Mouse (Mus musculus) heart, postnatal 25 days (tissue): ENCODE measurements at regions not wholly inside any gene's neighbourhood (a gene's known extent, or its start where the extent isn't known, plus 50 kb on each side); places are given as distances from the start of the nearest gene placed in this dataset.

Source experiments
- DNase-seq: peaks from one replicate; pipeline ENCODE4 v3.0.0; 2022; ENCODE audit warnings: low spot score
- intact Hi-C: fragments of 180-260 bp; cut with DNase I; formaldehyde crosslinking; loops from one replicate; pipeline ENCODE4 v1.15.1; 2025

GRCm38 (mm10) chr10:84142741-84143454, 297.5 kb downstream of the Nuak1 start:
- DNase-seq, result no peak
- intact Hi-C loops, result loop anchor here (5.0 kb wide), 1 partner anchor 86 kb away; no protein-coding TSS in a partner anchor

GRCm38 (mm10) chr10:84143674-84144343, 296.6 kb downstream of the Nuak1 start:
- DNase-seq, result peak; percentile 14
- intact Hi-C loops, result loop anchor here (5.0 kb wide), 1 partner anchor 87 kb away; no protein-coding TSS in a partner anchor

GRCm38 (mm10) chr10:84144344-84144687, 296.1 kb downstream of the Nuak1 start:
- DNase-seq, result no peak
- intact Hi-C loops, result loop anchor here (5.0 kb wide), 1 partner anchor 87 kb away; no protein-coding TSS in a partner anchor

- DNase-seq, result no peak
- intact Hi-C loops, result no loop called here
Observed at GRCm38 (mm10) chr10:84147305-84147984, 293.0 kb downstream of the Nuak1 start.

GRCm38 (mm10) chr10:84163752-84164151, 276.6 kb downstream of the Nuak1 start:
- intact Hi-C loops, result loop anchor here (10.0 kb wide), 1 partner anchor 271 kb away; no protein-coding TSS in a partner anchor
- no peak for DNase-seq

GRCm38 (mm10) chr10:84165832-84166567, 274.4 kb downstream of the Nuak1 start:
- intact Hi-C loops, result loop anchor here (10.0 kb wide), 1 partner anchor 269 kb away; no protein-coding TSS in a partner anchor
- no peak for DNase-seq

- intact Hi-C loops, result loop anchor here (10.0 kb wide), 1 partner anchor 268 kb away; no protein-coding TSS in a partner anchor
- no peak for DNase-seq
Observed at GRCm38 (mm10) chr10:84166568-84166905, 273.9 kb downstream of the Nuak1 start.

- DNase-seq, result peak; percentile 60
- intact Hi-C loops, result no loop called here
Observed at GRCm38 (mm10) chr10:84172828-84173321, 267.5 kb downstream of the Nuak1 start.

- intact Hi-C loops, result no loop called here
- DNase-seq, result no peak
Observed at GRCm38 (mm10) chr10:84183239-84183638, 257.2 kb downstream of the Nuak1 start.

- DNase-seq, result no peak
Observed at GRCm38 (mm10) chr10:84186466-84186865, 253.9 kb downstream of the Nuak1 start.

GRCm38 (mm10) chr10:84199035-84199434, 241.4 kb downstream of the Nuak1 start:
- intact Hi-C loops, result no loop called here

More at GRCm38 (mm10) chr10:84186466-84186865, 253.9 kb downstream of the Nuak1 start:
- intact Hi-C loops, result no loop called here

GRCm38 (mm10) chr10:84201785-84202184, 238.6 kb downstream of the Nuak1 start:
- no peak for DNase-seq
- intact Hi-C loops, result no loop called here

More at GRCm38 (mm10) chr10:84199035-84199434, 241.4 kb downstream of the Nuak1 start:
- DNase-seq, result no peak

GRCm38 (mm10) chr10:84212096-84212785, 228.2 kb downstream of the Nuak1 start:
- intact Hi-C loops, result no loop called here
- DNase-seq, result no peak

GRCm38 (mm10) chr10:84214812-84215211, 225.6 kb downstream of the Nuak1 start:
- intact Hi-C loops, result no loop called here
- no peak for DNase-seq

- DNase-seq, result no peak
Observed at GRCm38 (mm10) chr10:84229224-84229921, 211.0 kb downstream of the Nuak1 start.

GRCm38 (mm10) chr10:84230011-84230781, 210.2 kb downstream of the Nuak1 start:
- peak; percentile 41 for DNase-seq
- intact Hi-C loops, result no loop called here

More at GRCm38 (mm10) chr10:84229224-84229921, 211.0 kb downstream of the Nuak1 start:
- intact Hi-C loops, result no loop called here

- intact Hi-C loops, result no loop called here
- DNase-seq, result no peak
Observed at GRCm38 (mm10) chr10:84235006-84235405, 205.4 kb downstream of the Nuak1 start.

- DNase-seq, result no peak
- intact Hi-C loops, result no loop called here
Observed at GRCm38 (mm10) chr10:84236236-84236635, 204.2 kb downstream of the Nuak1 start.
